Mouse (Mus musculus) mouse embryonic stem cell (cell line): Measurements from ENCODE around the gene Exosc9.
"Not testable (repeated sequence)": the region's sequence is repeated elsewhere in the genome, so short reads cannot be mapped to it uniquely, and the experiment has no call there.

Experiments used
- in situ Hi-C, 2 experiments: fragments of 300-500 bp; cut with MboI; formaldehyde crosslinking; loops; 1 replicate in 1 of 2; 3 replicates in 1 of 2; pipeline ENCODE4 v1.14.3; 2019 to 2020; ENCODE audit warnings: low sequenced_read_pairs in 2 of 2, low pct_unique_long_range_greater_than_20kb in 1 of 2, mixed read lengths in 1 of 2; ENCODE audit not compliant: unreplicated experiment in 1 of 2

Gene Exosc9

DNA sequence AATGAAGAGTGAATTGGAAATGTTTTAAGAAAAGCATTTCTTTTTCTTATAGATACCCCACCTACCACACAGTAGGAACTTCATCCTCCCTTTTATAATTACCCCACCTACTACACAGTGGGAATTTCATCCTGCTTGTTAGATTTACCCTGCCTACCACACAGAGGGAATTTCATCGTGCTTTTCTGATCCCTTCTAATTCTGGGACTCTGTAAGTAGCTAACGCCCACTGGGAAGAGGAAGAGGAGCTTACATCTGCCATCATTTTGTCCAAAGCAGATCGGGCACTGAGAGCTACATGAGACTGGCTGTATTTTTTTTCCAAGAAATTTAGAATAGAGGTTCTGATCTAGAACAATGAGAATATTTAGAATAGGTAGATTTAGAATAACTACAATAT is 7.4 kb upstream of the Exosc9 start:
- in situ Hi-C loops = no loop called here

DNA sequence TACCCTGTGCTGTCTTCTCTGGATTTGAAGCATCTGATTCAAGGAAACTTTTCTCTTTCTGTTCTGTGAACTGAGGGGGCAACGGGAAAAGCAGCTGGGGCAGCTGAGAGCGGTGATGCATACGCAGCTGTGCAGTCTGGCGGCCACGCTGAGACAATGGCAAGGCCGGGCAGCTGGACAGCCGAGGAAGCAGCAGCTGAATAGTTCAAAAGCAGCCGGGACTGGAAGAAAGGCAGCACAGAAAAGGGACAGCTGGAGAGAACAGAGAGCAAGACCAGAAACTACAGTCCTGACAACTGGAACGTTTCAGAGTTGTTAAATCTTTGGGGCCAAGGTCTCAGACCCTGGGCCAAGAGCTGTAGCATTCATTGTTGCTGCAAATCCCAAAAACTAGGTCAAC is 1.1 kb upstream of the Exosc9 start:
- in situ Hi-C loops = no loop called here

DNA sequence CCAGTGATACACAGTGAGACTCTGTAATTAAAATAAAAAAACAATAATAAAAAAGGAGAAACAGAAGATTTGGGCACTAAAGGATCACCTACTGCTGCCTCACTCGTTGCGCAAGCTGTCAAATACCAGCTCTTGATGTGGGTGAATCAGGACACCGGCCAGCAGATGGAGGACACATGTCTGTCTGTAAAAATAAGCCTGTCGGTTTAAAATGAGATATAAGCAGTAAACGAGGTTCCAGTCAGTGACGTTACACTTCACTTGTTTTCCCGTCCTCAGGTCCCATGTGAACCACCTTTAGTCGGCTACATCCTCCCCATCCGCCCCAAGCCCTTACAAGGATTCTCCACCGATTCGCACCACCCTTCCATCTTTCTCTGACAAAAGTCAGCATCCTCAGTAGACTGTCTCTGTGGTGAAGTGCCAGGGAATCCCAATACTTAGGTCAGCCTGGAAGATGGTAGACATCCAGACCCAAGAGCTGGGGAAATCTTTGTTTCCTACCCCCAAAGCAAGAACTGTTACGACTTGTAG is 488 bp upstream of the Exosc9 start:
- in situ Hi-C loops = no loop called here

DNA sequence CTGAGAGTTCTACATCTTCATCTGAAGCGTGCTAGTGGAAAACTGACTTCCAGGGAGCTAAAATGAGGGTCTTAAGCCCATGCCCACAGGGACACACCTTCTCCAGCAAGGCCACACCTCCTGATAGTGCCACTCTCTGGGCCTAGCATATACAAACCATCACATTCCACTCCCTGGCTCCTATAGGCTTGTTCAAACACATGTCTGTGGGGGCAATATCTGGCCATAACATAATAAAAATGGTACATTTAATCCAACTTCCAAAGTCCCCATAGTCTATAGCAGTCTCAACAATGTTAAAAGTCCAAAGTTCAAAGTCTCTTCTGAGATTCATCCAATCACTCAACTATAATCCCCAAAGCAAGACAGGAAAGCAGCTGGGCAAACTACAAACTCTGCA is 5.2 kb downstream of the Exosc9 start:
- in situ Hi-C loops = no loop called here

GRCm38 (mm10) chr3:36559606-36560005 is 7.2 kb downstream of the Exosc9 start:
- in situ Hi-C loops = no loop called here

DNA sequence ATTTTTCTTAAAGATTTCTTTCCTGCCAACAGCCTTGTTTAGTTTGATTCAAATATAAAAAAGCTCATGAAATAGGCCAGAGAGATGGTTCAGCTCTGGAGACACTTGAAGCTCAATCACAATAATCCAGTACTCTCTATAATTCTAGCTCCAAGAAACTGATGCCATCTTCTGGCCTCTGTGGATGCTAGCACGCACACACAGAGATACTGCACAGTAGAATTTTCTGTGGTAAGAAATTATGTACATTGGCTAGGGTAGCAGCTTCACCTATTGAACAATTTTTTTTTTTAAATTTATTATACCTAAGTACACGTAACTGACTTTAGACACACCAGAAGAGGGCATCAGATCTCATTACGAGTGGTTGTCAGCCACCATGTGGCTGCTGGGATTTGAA is 11.3 kb downstream of the Exosc9 start:
- in situ Hi-C loops = no loop called here

DNA sequence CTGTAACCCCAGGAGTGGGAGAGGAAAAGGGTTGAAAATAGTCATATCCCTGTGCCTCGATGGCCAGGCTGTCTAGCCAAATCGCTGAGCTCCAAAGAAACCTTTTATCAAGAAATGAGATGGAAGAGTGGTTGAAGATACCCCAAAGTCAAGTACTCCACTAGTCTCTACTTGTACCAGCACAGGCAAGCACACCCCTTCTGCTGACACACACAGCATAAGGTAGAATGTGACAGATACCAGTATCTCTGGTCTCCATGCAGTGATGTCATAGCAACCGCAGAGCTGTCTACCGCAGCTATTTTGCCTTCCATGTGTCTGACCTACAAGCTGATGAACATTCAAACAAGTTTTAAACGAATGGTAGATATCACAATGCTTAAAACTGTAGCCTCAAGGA is 17.4 kb downstream of the Exosc9 start:
- in situ Hi-C loops = no loop called here

DNA sequence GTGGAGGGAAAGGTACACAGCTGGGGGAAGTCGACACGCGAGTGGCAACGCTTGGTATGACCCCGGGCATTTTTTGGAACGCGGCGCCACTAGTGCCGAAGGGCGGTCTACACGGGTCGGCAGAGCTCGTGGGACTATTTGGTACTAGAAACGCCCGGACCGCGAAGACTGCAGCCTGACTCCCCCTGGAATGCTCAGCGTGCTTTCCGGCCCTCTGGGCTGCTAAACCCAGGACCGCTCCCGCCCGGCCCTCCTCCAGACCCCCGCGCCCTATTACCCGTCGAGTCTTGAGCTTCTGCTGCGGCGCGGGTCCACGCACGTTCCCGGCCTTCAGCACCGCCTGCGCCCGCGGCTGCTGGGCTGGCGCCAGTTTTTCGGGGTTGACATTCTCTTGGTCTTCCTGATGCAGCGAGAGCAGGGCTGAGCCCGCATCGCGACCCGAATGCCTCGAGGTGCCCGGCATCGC is 19.0 kb downstream of the Exosc9 start:
- in situ Hi-C loops = no loop called here

- in situ Hi-C loops = no loop called here
Measured at GRCm38 (mm10) chr3:36571827-36572378, 19.5 kb downstream of the Exosc9 start, which contains the start of gene Ccna2. Ccna2 (minus strand) TSS chr3:36572150.

GRCm38 (mm10) chr3:36598811-36599210 is 46.4 kb downstream of the Exosc9 start:
- in situ Hi-C loops = no loop called here

- in situ Hi-C loops = not testable (repeated sequence)
Measured at GRCm38 (mm10) chr3:36599773-36600172, 47.4 kb downstream of the Exosc9 start.

GRCm38 (mm10) chr3:36605894-36606783 is 53.7 kb downstream of the Exosc9 start:
- in situ Hi-C loops = no loop called here

GRCm38 (mm10) chr3:36612687-36613086 is 60.3 kb downstream of the Exosc9 start:
- in situ Hi-C loops = no loop called here

DNA sequence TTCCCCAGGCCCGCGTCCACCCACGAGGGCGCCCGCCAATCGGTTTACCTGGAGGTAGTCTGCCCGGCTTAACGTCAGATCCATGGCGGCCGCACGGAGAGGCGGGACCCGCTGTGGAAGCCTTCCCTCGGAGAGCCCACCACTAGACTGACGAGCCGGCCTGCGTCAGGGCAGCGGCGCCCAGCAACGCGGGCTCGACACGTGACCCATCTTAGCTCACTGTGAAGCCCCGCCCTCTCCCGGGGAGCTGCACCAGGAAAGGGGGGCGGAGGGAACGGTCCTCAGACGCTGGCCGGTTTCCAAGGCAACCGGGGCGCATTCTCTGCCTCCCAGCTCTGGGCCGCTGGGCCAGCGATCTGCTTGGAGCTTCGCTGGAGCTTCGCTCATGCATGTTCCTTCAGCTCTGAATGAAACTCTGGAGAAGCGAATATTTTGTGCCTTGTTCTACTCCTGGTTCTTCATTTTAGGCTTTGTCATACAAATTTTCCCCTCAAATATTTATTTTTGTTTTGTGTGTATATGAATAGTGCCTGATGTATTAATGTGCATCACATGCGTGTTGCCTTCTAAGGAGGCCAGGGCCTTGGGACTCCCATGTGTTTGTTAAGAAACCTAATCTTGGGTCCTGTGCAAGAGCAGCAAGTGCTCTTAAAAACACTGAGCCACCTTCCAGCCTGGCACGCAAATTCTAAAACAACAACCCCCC is 60.9 kb downstream of the Exosc9 start, which contains the start of gene Bbs7:
Gene Bbs7, minus strand, starts transcription at position 276 of the 706 bp plus-strand sequence.
- in situ Hi-C loops = no loop called here

DNA sequence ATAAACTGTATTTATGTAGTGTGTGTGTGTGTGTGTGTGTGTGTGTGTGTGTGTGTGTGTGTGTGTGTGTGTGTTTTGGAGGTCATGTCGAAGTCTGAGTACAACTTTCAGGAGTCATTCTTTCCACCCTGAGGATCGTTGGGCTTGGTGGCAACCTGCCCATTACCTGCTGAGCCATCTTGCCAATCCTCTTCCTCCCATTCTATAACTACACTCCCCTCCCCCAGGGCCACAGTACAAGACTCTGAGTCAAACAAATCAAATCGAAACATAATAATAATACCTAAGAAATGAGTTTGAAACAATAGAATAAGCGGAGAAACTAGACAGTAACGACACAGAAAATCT is 61.5 kb downstream of the Exosc9 start:
- in situ Hi-C loops = no loop called here
